Mouse (Mus musculus) cerebellum, adult 2 months (tissue): Measurements from ENCODE around the gene Gm42957. TPM values are rescaled to one million over a fixed set of nuclear protein-coding genes. Genes with fewer than 3 reads are reported as not detected.

Experiments
- DNase-seq, 2 experiments: peaks; one replicate each; pipeline ENCODE4 v3.0.0; 2021
- H3K27ac ChIP-seq: fragments of 200-500 bp; 2 replicates; pipeline ENCODE4 v1.5.1; 2012; ENCODE audit warnings: low read length, control low read depth, inconsistent platforms; ENCODE audit not compliant: insufficient read depth
- H3K27me3 ChIP-seq: fragments of 200-500 bp; 2 replicates; pipeline ENCODE4 v1.6.1; 2012; ENCODE audit warnings: inconsistent platforms, mild to moderate bottlenecking, low read length, moderate library complexity; ENCODE audit not compliant: control insufficient read depth, insufficient read depth
- H3K4me1 ChIP-seq: fragments of 200-500 bp; 2 replicates; pipeline ENCODE4 v1.6.1; 2011; ENCODE audit warnings: low read length; ENCODE audit not compliant: control insufficient read depth, insufficient read depth
- H3K4me3 ChIP-seq: fragments of 200-500 bp; replicated peaks from 2 replicates; pipeline ENCODE3; 2011; ENCODE audit warnings: mild to moderate bottlenecking, low read depth, low read length, control low read depth; ENCODE audit not compliant: insufficient read depth
- CTCF ChIP-seq: fragments of 200-500 bp; IDR thresholded peaks from 2 replicates; pipeline ENCODE4 v1.5.1; 2011; ENCODE audit warnings: low read depth, mild to moderate bottlenecking, control low read depth, low read length, moderate library complexity, borderline replicate concordance; ENCODE audit not compliant: insufficient read depth
- POLR2A ChIP-seq: fragments of 200-500 bp; IDR thresholded peaks from 2 replicates; pipeline ENCODE4 v1.6.1; 2011; ENCODE audit warnings: low read length, control low read depth, borderline replicate concordance; ENCODE audit not compliant: insufficient read depth
- WGBS: fragments of 180-500 bp; shearing (Covaris S2); methylation state at CpG from one replicate; pipeline ENCODE4 v1.1.7; 2018; 5-methylcytosine and 5-hydroxymethylcytosine counted together
- polyA plus RNA-seq: library from polyadenylated mRNA; depleted of rRNA; stranded (reverse); fragments of >200 nt; gene quantifications from 2 replicates; pipeline ENCODE4 v1.2.3, GENCODE M21; 2012; rRNA removed

Gm42957 gene
- polyA plus RNA-seq, 1 experiment = 0.16 TPM

GRCm38 (mm10) chr3:96696766-96697732 is 61.8 kb downstream of the Gm42957 start:
- peak overlapping the region; percentile 82; the same call in 1 of the 2 replicates for H3K27ac ChIP-seq
- under 1% methylated on average over 85 of the region's 85 CpGs for WGBS
- TF ChIP-seq POLR2A (0 out of 2 replicates have a peak, but pooled peaks have one; percentile 23), CTCF (no peak)
- no peaks in the 10 kb centered on the region for H3K27me3 ChIP-seq
- peak overlapping the region; percentile 90 for H3K4me3 ChIP-seq
- H3K4me1 ChIP-seq = peaks cover 10% of the 10 kb centered on the region; the same call in 1 of the 2 replicates
- DNase-seq = peak; percentile 86 to 88

DNA sequence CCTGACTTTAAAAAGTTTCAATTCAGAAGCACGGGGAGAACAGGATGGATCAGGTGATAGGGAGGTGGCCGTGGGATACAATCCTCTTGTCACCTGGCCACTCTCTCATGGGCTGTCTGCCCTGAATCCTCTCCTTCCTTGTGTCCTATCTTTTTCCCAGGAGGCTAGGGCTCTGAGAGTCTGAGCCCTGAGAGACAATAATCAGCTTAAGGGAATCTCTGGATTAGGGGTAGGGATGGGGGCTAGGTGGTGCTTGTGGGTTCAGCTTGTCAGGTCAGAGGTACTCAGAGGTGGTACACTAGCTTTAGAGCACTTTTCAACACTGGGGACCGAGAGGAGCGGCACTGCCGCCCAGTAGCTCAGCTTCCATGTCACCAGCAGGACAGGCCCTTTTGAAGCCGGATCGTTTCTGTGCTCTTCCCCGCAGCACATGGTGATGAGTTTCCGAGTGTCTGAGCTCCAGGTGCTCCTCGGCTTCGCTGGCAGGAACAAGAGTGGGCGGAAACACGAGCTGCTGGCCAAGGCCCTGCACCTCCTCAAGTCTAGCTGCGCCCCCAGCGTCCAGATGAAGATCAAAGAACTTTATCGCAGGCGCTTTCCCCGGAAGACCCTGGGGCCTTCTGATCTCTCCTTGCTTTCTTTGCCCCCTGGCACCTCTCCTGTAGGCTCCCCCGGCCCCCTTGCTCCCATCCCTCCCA is 63.9 kb downstream of the Gm42957 start:
- Histone ChIP-seq H3K27me3 (no peaks in the 10 kb centered on the region), H3K4me1 (peaks cover 10% of the 10 kb centered on the region; the same call in 1 of the 2 replicates), H3K27ac (no peak overlapping the region), H3K4me3 (no peak overlapping the region)
- DNase-seq = no peak
- WGBS = 48% methylated on average over 19 of the region's 19 CpGs
- no peak for TF ChIP-seq CTCF
- no peak for TF ChIP-seq POLR2A

DNA sequence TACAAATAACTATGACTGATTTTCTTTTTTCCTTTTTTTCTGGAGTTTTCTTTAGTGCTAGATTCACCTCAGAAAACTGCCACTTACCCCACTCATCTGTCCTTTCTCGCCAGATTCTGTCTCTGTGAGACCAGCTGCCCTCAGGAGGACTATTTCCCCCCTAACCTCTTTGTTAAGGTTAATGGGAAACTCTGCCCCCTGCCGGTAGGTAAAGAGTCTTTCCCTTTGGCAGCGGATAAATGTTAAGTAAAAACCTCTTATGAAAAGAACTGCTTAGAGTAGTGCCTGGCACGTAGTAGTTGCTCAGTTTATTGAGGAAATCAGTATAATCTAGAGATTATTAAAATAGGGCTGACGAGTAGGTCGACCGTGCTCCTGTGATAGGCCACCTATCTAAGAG is 65.1 kb downstream of the Gm42957 start:
- H3K27ac ChIP-seq = no peak overlapping the region
- no peak for TF ChIP-seq POLR2A
- no peak for TF ChIP-seq CTCF
- no peak overlapping the region for H3K4me3 ChIP-seq
- no peaks in the 10 kb centered on the region for H3K27me3 ChIP-seq
- 70% methylated on average over 7 of the region's 7 CpGs for WGBS
- no peak for DNase-seq
- peaks cover 10% of the 10 kb centered on the region; the same call in 1 of the 2 replicates for H3K4me1 ChIP-seq

DNA sequence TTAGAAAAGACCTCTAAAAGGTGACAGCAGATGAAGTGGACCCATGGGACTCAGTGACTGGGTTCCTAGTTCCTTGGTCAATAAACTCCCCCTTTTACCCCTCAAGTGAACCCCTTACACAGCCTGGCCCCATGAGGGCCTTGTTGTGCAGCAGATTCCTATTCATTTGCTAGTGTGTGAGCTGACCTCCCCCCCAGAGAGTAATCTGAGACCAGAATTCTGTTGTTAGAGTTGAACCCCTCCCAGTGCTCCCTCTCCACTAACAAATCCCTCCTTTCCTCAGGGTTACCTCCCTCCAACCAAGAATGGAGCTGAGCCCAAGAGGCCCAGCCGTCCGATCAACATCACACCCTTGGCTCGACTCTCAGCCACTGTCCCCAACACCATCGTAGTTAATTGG is 65.7 kb downstream of the Gm42957 start:
- 84% methylated on average over 4 of the region's 4 CpGs for WGBS
- no peaks in the 10 kb centered on the region for H3K27me3 ChIP-seq
- TF ChIP-seq CTCF = no peak
- H3K4me3 ChIP-seq = no peak overlapping the region
- no peak for DNase-seq
- no peak overlapping the region for H3K27ac ChIP-seq
- H3K4me1 ChIP-seq = peaks cover 10% of the 10 kb centered on the region; the same call in 1 of the 2 replicates

Other genes starting within 250 kb of the Gm42957 start
- gene BC107364, start 183.2 kb upstream of the Gm42957 start, polyA plus RNA-seq = not detected in 2 replicates
- gene Hfe2, start 110.3 kb upstream of the Gm42957 start, polyA plus RNA-seq = 0.21 and 0.41 TPM in 2 replicates
- 15.2 and 21.9 TPM in 2 replicates for gene Txnip, start 77.5 kb upstream of the Gm42957 start, polyA plus RNA-seq
- not detected in 2 replicates for gene Gm16253, start 58.5 kb upstream of the Gm42957 start, polyA plus RNA-seq
- gene Polr3gl, start 41.3 kb upstream of the Gm42957 start, polyA plus RNA-seq = 53.1 and 55.5 TPM in 2 replicates
- gene Ankrd34a, start 38.8 kb upstream of the Gm42957 start, polyA plus RNA-seq = 53.2 and 58.1 TPM in 2 replicates
- 23.9 and 24.7 TPM in 2 replicates for gene Lix1l, start 34.3 kb upstream of the Gm42957 start, polyA plus RNA-seq
- gene Rbm8a, start 5.5 kb upstream of the Gm42957 start, polyA plus RNA-seq = 44.6 and 45.4 TPM in 2 replicates
- gene Pex11b, start 98 bp upstream of the Gm42957 start, polyA plus RNA-seq = 61.8 and 62.3 TPM in 2 replicates
- 4.7 and 5.1 TPM in 2 replicates for gene Itga10, start 10.1 kb downstream of the Gm42957 start, polyA plus RNA-seq
- gene Ankrd35, start 34.7 kb downstream of the Gm42957 start, polyA plus RNA-seq = 9.4 and 11.6 TPM in 2 replicates
- 38.6 and 41.9 TPM in 2 replicates for gene Pias3, start 60.9 kb downstream of the Gm42957 start, polyA plus RNA-seq
- gene Nudt17, start 73.1 kb downstream of the Gm42957 start, polyA plus RNA-seq = 11.8 and 14.3 TPM in 2 replicates
- 42.9 and 47.1 TPM in 2 replicates for gene Polr3c, start 92.2 kb downstream of the Gm42957 start, polyA plus RNA-seq
- 57.0 and 58.8 TPM in 2 replicates for gene Rnf115, start 92.2 kb downstream of the Gm42957 start, polyA plus RNA-seq
- 0.03 TPM in 1 of 2 replicates, not detected in the other for gene Pdzk1, start 193.8 kb downstream of the Gm42957 start, polyA plus RNA-seq
- gene Cd160, start 193.9 kb downstream of the Gm42957 start, polyA plus RNA-seq = not detected in 2 replicates